Mouse (Mus musculus): ENCODE data around the gene Sox5.

DNA sequence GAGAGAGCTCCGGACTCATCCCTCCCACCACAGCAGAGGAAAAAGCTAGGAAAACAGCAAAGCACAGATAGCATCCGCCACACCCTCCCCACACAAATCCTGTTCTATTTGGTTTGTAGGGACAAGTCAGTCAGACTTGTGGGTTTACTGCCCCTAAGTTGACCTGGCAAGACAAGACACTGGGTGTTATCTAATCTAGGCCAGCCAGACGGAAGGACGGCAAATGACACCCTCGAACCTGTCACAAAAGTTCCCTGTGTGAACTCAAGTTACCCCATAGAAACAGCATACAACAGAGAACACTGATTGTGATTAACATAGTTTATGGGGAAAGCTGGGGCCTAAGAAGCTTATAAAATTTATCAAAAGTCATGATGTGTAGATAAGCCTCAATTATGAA, 76.8 kb downstream of the Sox5 start:
- no peak for TF ChIP-seq CTCF (IDR thresholded peaks at IDR 0.05; ENCODE audit: borderline replicate concordance, control insufficient read depth, extremely low read depth, insufficient read depth, low read length, poor library complexity)
- TF ChIP-seq POLR2A (IDR thresholded peaks at IDR 0.05; ENCODE audit: control insufficient read depth, extremely low read depth, insufficient read depth, low read length, poor library complexity) = no peak
